In genomic region chr2:27957184-27957583, GRCm38 (mm10) we compare ENCODE assay signal across 9 mouse cellular contexts.
DNase-seq lines count a peak whose midpoint lies in the region; ATAC-seq and TF ChIP-seq lines count a peak whose summit lies in the region.
"Had no signal": no experiment of that assay in that cellular context is flagged by ENCODE, and none has a peak within 500 bp of the region (broad histone marks: within the 10 kb centered on the region; RNA-seq: fewer than 3 reads in every experiment).

No protein-coding gene starts in this region.

- H3K9me3 ChIP-seq in forebrain, embryonic 10.5 days = no peaks in the 10 kb centered on the region
- no peaks in the 10 kb centered on the region for H3K9me3 ChIP-seq in forebrain, postnatal 0 days (ENCODE audit: low read length)
- H3K9me3 ChIP-seq in midbrain, embryonic 14.5 days (ENCODE audit: control insufficient read depth, low read length) = no peaks in the 10 kb centered on the region
- H3K9me3 ChIP-seq in midbrain, embryonic 11.5 days (ENCODE audit: control insufficient read depth, low read length) = no peaks in the 10 kb centered on the region
- no peaks in the 10 kb centered on the region for H3K9me3 ChIP-seq in stomach, embryonic 16.5 days (replicated peaks; ENCODE audit: control insufficient read depth, low read length)

- H3K36me3 ChIP-seq in forebrain, embryonic 10.5 days (replicated peaks) = peaks cover 12% of the 10 kb centered on the region
- H3K36me3 ChIP-seq in forebrain, postnatal 0 days (ENCODE audit: insufficient read depth) = no peaks in the 10 kb centered on the region
- H3K36me3 ChIP-seq in midbrain, embryonic 14.5 days (ENCODE audit: control insufficient read depth, insufficient read depth, low read length) = no peaks in the 10 kb centered on the region
- no peaks in the 10 kb centered on the region; the same call in 1 of the 2 replicates for H3K36me3 ChIP-seq in midbrain, embryonic 11.5 days (ENCODE audit: control insufficient read depth, insufficient read depth, low read length)
- H3K36me3 ChIP-seq in stomach, embryonic 16.5 days (ENCODE audit: control insufficient read depth, insufficient read depth, low read length) = 0 out of 2 replicates have a peak, but pooled peaks cover 5% of the 10 kb centered on the region

- H3K4me3 ChIP-seq in forebrain, embryonic 10.5 days = no peak overlapping the region
- no peak overlapping the region for H3K4me3 ChIP-seq in forebrain, postnatal 0 days (ENCODE audit: low read depth, low read length)
- H3K4me3 ChIP-seq in midbrain, embryonic 14.5 days (replicated peaks; ENCODE audit: low read depth, low read length) = no peak overlapping the region
- H3K4me3 ChIP-seq in midbrain, embryonic 11.5 days (ENCODE audit: low read depth, low read length) = no peak overlapping the region
- H3K4me3 ChIP-seq in stomach, embryonic 16.5 days (replicated peaks; ENCODE audit: low read length) = no peak overlapping the region

- H3K4me1 ChIP-seq in forebrain, embryonic 10.5 days = peaks cover 31% of the 10 kb centered on the region
- no peaks in the 10 kb centered on the region for H3K4me1 ChIP-seq in forebrain, postnatal 0 days (ENCODE audit: insufficient read depth)
- H3K4me1 ChIP-seq in midbrain, embryonic 14.5 days (ENCODE audit: control insufficient read depth, insufficient read depth, low read length) = peaks cover 10% of the 10 kb centered on the region
- no peaks in the 10 kb centered on the region for H3K4me1 ChIP-seq in midbrain, embryonic 11.5 days (ENCODE audit: control insufficient read depth, insufficient read depth, low read length)
- peaks cover 43% of the 10 kb centered on the region for H3K4me1 ChIP-seq in stomach, embryonic 16.5 days (ENCODE audit: control insufficient read depth, insufficient read depth, low read length)

- no peak for TF ChIP-seq CTCF in forebrain, postnatal 0 days (IDR thresholded peaks at IDR 0.05; ENCODE audit: low read depth)

- H3K4me2 ChIP-seq in forebrain, postnatal 0 days (ENCODE audit: low read depth) = no peak overlapping the region
- no peak overlapping the region for H3K4me2 ChIP-seq in midbrain, embryonic 14.5 days (ENCODE audit: low read length)
- H3K4me2 ChIP-seq in midbrain, embryonic 11.5 days = no peak overlapping the region
- no peak overlapping the region for H3K4me2 ChIP-seq in stomach, embryonic 16.5 days (ENCODE audit: low read depth, low read length)

- no peak overlapping the region for H3K9ac ChIP-seq in forebrain, postnatal 0 days
- H3K9ac ChIP-seq in midbrain, embryonic 14.5 days (replicated peaks; ENCODE audit: low read length) = no peak overlapping the region
- H3K9ac ChIP-seq in midbrain, embryonic 11.5 days (ENCODE audit: low read length) = no peak overlapping the region
- H3K9ac ChIP-seq in stomach, embryonic 16.5 days (ENCODE audit: low read length) = no peak overlapping the region

- H3K27me3 ChIP-seq in forebrain, embryonic 10.5 days (ENCODE audit: poor library complexity, severe bottlenecking) = no peaks in the 10 kb centered on the region
- no peaks in the 10 kb centered on the region for H3K27me3 ChIP-seq in forebrain, postnatal 0 days (ENCODE audit: insufficient read depth, low read length)
- H3K27me3 ChIP-seq in midbrain, embryonic 14.5 days (ENCODE audit: control insufficient read depth, insufficient read depth, low read length) = no peaks in the 10 kb centered on the region
- H3K27me3 ChIP-seq in midbrain, embryonic 11.5 days (ENCODE audit: control insufficient read depth, insufficient read depth, low read length) = no peaks in the 10 kb centered on the region
- H3K27me3 ChIP-seq in stomach, embryonic 16.5 days (ENCODE audit: control insufficient read depth, insufficient read depth, low read length) = no peaks in the 10 kb centered on the region

- H3K27ac ChIP-seq in forebrain, embryonic 10.5 days = peak overlapping the region; percentile 56; the same call in 1 of the 2 replicates
- no peak overlapping the region for H3K27ac ChIP-seq in forebrain, postnatal 0 days (ENCODE audit: low read depth, low read length)
- H3K27ac ChIP-seq in midbrain, embryonic 14.5 days (replicated peaks; ENCODE audit: low read depth, low read length) = no peak overlapping the region
- H3K27ac ChIP-seq in midbrain, embryonic 11.5 days (ENCODE audit: low read depth, low read length) = no peak overlapping the region
- peak overlapping the region; percentile 59 for H3K27ac ChIP-seq in stomach, embryonic 16.5 days (ENCODE audit: low read length)

- no peak for ATAC-seq in forebrain, postnatal 0 days
- no peak for ATAC-seq in midbrain, embryonic 14.5 days (ENCODE audit: low FRiP score, low TSS enrichment)
- no peak for ATAC-seq in midbrain, embryonic 11.5 days (ENCODE audit: low FRiP score)
- ATAC-seq in stomach, embryonic 16.5 days (ENCODE audit: insufficient read depth, low FRiP score) = 0 out of 2 replicates have a peak, but pooled peaks have one; percentile 6

- WGBS in forebrain, embryonic 10.5 days = 66% methylated on average over 5 of the region's 5 CpGs
- 8% methylated on average over 5 of the region's 5 CpGs for WGBS in forebrain, postnatal 0 days
- WGBS in midbrain, embryonic 14.5 days = 24% methylated on average over 5 of the region's 5 CpGs
- WGBS in midbrain, embryonic 11.5 days = 65% methylated on average over 5 of the region's 5 CpGs
- WGBS in stomach, embryonic 16.5 days = 30% methylated on average over 5 of the region's 5 CpGs

- no peak for DNase-seq in forebrain, embryonic 10.5 days (ENCODE audit: extremely low spot score, low spot score)
- no peak for DNase-seq in forebrain, postnatal 0 days
- DNase-seq in midbrain, embryonic 14.5 days = peak; percentile 72
- DNase-seq in midbrain, embryonic 11.5 days (ENCODE audit: low spot score, missing footprints) = no peak
- peak; percentile 32 for DNase-seq in kidney, adult 18-20 months
- DNase-seq in left cerebral cortex, adult 8-10 months (ENCODE audit: low spot score in 2 of 2) = no peak
- no peak for DNase-seq in cerebellum, adult 9-10 months
- DNase-seq: thymus, postnatal 36 days had no signal

Comparison
In these comparisons a context has a peak if more than half of its experiments do, and no peak if none do; other contexts are left out.
1. DNase-seq: peak in midbrain, embryonic 14.5 days (single experiment) and kidney, adult 18-20 months (single experiment); none in forebrain, embryonic 10.5 days (single experiment), forebrain, postnatal 0 days (single experiment), midbrain, embryonic 11.5 days (single experiment), left cerebral cortex, adult 8-10 months (0 of 2) and cerebellum, adult 9-10 months (single experiment).
2. H3K27ac ChIP-seq: peak in forebrain, embryonic 10.5 days (single experiment) and stomach, embryonic 16.5 days (single experiment); none in forebrain, postnatal 0 days (single experiment), midbrain, embryonic 14.5 days (single experiment) and midbrain, embryonic 11.5 days (single experiment).